Mouse (Mus musculus): Measurements from ENCODE around the gene Bsg.

DNA sequence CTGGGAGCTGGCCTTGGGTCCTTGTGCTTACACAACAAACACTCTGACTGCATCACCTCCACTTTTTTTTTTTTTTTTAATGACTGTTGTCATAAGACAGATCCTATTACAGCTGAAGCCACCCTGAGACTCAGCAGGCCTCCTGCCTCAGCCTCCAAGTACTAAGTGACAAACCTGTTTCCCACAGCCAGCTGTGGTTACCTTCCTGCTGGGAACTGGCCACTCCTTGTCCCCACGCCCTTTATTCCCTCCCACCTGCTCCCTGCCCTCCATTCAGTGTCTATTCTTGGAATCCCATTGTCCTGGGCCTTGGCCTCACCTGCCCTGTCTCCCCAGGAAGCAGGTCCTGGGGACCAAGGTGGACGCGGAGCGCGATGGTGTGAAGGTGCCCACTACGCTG, 16.8 kb upstream of the Bsg start:
- TF ChIP-seq ZNF384 (IDR thresholded peaks at IDR 0.05; ENCODE audit: low read depth, low read length) (peak; percentile 66), HCFC1 (IDR thresholded peaks at IDR 0.05; ENCODE audit: borderline replicate concordance, insufficient read depth, low read length) (no peak), ZC3H11A (IDR thresholded peaks at IDR 0.05; ENCODE audit: borderline replicate concordance, low read depth, low read length) (no peak), MAFK (IDR thresholded peaks at IDR 0.05; ENCODE audit: insufficient read depth, low read depth, low read length) (no peak)
